Mouse (Mus musculus) monocyte, adult 59 days (primary cell): ENCODE data around the gene Olfr247. TPM values are rescaled to one million over a fixed set of nuclear protein-coding genes. Genes with fewer than 3 reads are reported as not detected.

Source experiments
- total RNA-seq, 2 experiments: library from RNA; stranded (reverse); gene quantifications; one replicate each; pipeline ENCODE4 v1.2.4; 2023

Olfr247 gene
- total RNA-seq = not detected

DNA sequence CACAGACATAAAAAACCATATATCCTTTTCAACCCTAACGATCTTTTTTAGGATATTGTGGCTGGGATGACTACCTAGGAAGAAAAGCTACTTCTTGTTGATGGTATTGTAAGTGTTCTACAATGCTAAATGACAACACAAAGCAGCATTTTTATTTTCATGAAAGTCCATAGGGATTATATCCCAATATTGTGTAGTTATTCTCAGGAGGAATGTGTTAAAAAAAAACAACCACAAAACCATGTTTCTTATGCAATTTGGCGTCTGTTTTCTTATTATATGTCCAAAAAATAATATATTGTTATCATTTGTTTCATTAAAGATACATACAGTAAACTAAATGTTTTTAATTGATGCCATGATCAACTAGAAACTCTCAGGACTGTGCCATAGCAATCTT lies at the start of gene Olfr247:
Gene Olfr247 (minus strand): TSS at position 101 of the 400 bp plus-strand sequence.

DNA sequence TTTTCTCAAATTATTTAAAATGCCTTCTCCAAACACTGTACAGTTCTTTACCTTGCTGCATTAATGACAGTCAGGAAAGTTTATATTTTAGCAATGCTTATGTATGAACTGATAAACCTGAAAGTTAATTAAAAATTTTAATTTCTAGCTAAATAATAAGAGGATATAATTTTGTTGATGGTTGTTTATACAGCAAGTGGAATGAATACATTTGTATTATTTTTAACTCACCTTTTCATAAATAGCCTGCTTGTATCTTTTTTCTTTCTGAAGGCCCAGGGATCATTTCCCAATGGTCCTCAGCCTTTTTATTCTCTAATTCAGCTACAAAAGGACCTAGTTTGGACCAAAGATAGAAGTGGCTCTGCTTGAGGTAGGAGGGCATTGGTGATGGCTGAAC lies 36.4 kb upstream of the Olfr247 start, which contains the start of gene Olfr820:
Gene Olfr820 (plus strand): TSS at position 301 of the 400 bp plus-strand sequence.

DNA sequence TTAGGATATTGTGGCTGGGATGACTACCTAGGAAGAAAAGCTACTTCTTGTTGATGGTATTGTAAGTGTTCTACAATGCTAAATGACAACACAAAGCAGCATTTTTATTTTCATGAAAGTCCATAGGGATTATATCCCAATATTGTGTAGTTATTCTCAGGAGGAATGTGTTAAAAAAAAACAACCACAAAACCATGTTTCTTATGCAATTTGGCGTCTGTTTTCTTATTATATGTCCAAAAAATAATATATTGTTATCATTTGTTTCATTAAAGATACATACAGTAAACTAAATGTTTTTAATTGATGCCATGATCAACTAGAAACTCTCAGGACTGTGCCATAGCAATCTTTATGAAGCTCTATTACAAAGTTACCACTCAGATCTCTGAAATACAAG lies 9.0 kb upstream of the Olfr247 start, which contains the start of gene Gm10310:
Gene Gm10310 (minus strand): TSS at position 101 of the 400 bp plus-strand sequence.

DNA sequence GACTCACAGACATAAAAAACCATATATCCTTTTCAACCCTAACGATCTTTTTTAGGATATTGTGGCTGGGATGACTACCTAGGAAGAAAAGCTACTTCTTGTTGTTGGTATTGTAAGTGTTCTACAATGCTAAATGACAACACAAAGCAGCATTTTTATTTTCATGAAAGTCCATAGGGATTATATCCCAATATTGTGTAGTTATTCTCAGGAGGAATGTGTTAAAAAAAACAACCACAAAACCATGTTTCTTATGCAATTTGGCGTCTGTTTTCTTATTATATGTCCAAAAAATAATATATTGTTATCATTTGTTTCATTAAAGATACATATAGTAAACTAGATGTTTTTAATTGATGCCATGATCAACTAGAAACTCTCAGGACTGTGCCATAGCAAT lies 8.8 kb downstream of the Olfr247 start, which contains the start of gene Olfr819:
Gene Olfr819 (minus strand): TSS at position 101 of the 400 bp plus-strand sequence.

DNA sequence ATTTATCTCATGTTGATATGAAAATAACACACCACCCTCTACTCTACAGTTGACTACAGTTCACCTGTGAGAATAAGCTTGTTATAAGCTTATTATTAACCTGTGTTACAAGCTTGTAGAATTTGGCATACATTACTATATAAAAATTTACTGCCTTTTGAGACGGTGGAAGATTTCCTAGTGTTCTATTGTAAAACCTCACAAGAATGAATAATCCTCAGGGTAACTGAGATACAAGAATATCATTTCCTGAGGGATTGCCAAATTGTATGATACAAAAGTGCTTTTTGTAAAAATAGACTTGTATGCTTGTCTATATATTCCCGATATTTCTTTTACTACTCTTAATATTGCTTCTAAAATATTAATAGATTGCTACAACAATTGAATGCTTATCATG lies 26.9 kb downstream of the Olfr247 start, which contains the start of gene Olfr818:
Gene Olfr818 (minus strand): TSS at position 101 of the 400 bp plus-strand sequence.

Other genes with a start within 250 kb of the Olfr247 start
- not detected for gene Olfr805, start 246.8 kb downstream of the Olfr247 start, total RNA-seq
- not detected for gene Olfr806, start 234.2 kb downstream of the Olfr247 start, total RNA-seq
- not detected for gene Olfr807, start 218.3 kb downstream of the Olfr247 start, total RNA-seq
- gene Olfr808, start 210.7 kb downstream of the Olfr247 start, total RNA-seq = not detected
- not detected for gene Olfr809, start 201.5 kb downstream of the Olfr247 start, total RNA-seq
- not detected for gene Olfr810, start 181.2 kb downstream of the Olfr247 start, total RNA-seq
- not detected for gene Olfr811, start 171.7 kb downstream of the Olfr247 start, total RNA-seq
- gene Olfr812, start 130.0 kb downstream of the Olfr247 start, total RNA-seq = not detected
- not detected for gene Olfr813, start 120.8 kb downstream of the Olfr247 start, total RNA-seq
- not detected for gene Olfr814, start 96.3 kb downstream of the Olfr247 start, total RNA-seq
- gene Olfr815, start 70.3 kb downstream of the Olfr247 start, total RNA-seq = not detected
- not detected for gene Olfr816, start 60.5 kb downstream of the Olfr247 start, total RNA-seq
- gene Olfr818, start 27.0 kb downstream of the Olfr247 start, total RNA-seq = not detected
- not detected for gene Olfr819, start 8.9 kb downstream of the Olfr247 start, total RNA-seq
- gene Gm10310, start 8.9 kb upstream of the Olfr247 start, total RNA-seq = not detected
- gene Olfr820, start 36.5 kb upstream of the Olfr247 start, total RNA-seq = not detected
- gene Olfr821, start 54.2 kb upstream of the Olfr247 start, total RNA-seq = not detected
- gene Olfr822, start 95.1 kb upstream of the Olfr247 start, total RNA-seq = not detected
- gene Olfr823, start 139.2 kb upstream of the Olfr247 start, total RNA-seq = not detected
- gene Olfr824, start 153.9 kb upstream of the Olfr247 start, total RNA-seq = not detected
- not detected for gene Olfr825, start 190.6 kb upstream of the Olfr247 start, total RNA-seq
- not detected for gene Olfr826, start 208.0 kb upstream of the Olfr247 start, total RNA-seq
- not detected for gene Olfr827, start 238.3 kb upstream of the Olfr247 start, total RNA-seq